In genomic region chr6:81805942-81806341, GRCm38 (mm10) we compare ENCODE assay signal across 32 mouse cellular contexts.
"Had no signal": no experiment of that assay in that cellular context is flagged by ENCODE, and none has a peak within 500 bp of the region (broad histone marks: within the 10 kb centered on the region; RNA-seq: fewer than 3 reads in every experiment).

No protein-coding gene starts in this region.

- H3K4me2 ChIP-seq: limb, embryonic 12.5 days; limb, embryonic 13.5 days; limb, embryonic 15.5 days; liver, embryonic 11.5 days; liver, embryonic 12.5 days; liver, embryonic 13.5 days; liver, embryonic 15.5 days; lung, embryonic 14.5 days; lung, embryonic 15.5 days; midbrain, embryonic 11.5 days; midbrain, embryonic 12.5 days; midbrain, embryonic 13.5 days; midbrain, embryonic 15.5 days; neural tube, embryonic 12.5 days had no signal

- H3K27ac ChIP-seq: limb, embryonic 10.5 days; limb, embryonic 12.5 days; limb, embryonic 13.5 days; limb, embryonic 15.5 days; liver, embryonic 12.5 days; liver, embryonic 13.5 days; liver, embryonic 14.5 days; liver, embryonic 15.5 days; lung, embryonic 15.5 days; macrophage; midbrain, embryonic 10.5 days; midbrain, embryonic 12.5 days; midbrain, embryonic 13.5 days; midbrain, embryonic 15.5 days; neural tube, embryonic 12.5 days had no signal

- H3K4me1 ChIP-seq: limb, embryonic 10.5 days; limb, embryonic 12.5 days; limb, embryonic 13.5 days; limb, embryonic 15.5 days; liver, embryonic 12.5 days; liver, embryonic 13.5 days; liver, embryonic 15.5 days; lung, embryonic 15.5 days; megakaryocyte, embryonic 14.5 days; midbrain, embryonic 10.5 days; midbrain, embryonic 12.5 days; midbrain, embryonic 13.5 days; midbrain, embryonic 15.5 days; neural tube, embryonic 12.5 days had no signal

- ATAC-seq: liver, embryonic 12.5 days; liver, postnatal 0 days; lung, postnatal 0 days; midbrain, embryonic 13.5 days; midbrain, embryonic 15.5 days; midbrain, embryonic 16.5 days had no signal

- H3K9ac ChIP-seq: limb, embryonic 12.5 days; limb, embryonic 13.5 days; limb, embryonic 15.5 days; liver, embryonic 12.5 days; liver, embryonic 13.5 days; liver, embryonic 14.5 days; liver, embryonic 15.5 days; liver, postnatal 0 days; lung, embryonic 14.5 days; lung, embryonic 15.5 days; midbrain, embryonic 12.5 days; midbrain, embryonic 13.5 days; midbrain, embryonic 15.5 days; neural tube, embryonic 12.5 days had no signal

- H3K9me3 ChIP-seq: limb, embryonic 10.5 days; limb, embryonic 13.5 days; limb, embryonic 15.5 days; liver, embryonic 12.5 days; liver, embryonic 15.5 days; lung, embryonic 15.5 days; midbrain, embryonic 12.5 days; midbrain, embryonic 13.5 days; midbrain, embryonic 15.5 days; neural tube, embryonic 12.5 days had no signal

- H3K4me3 ChIP-seq: limb, embryonic 10.5 days; limb, embryonic 12.5 days; limb, embryonic 13.5 days; limb, embryonic 15.5 days; liver, embryonic 12.5 days; liver, embryonic 13.5 days; liver, embryonic 15.5 days; lung, embryonic 15.5 days; megakaryocyte, embryonic 14.5 days; midbrain, embryonic 10.5 days; midbrain, embryonic 12.5 days; midbrain, embryonic 13.5 days; midbrain, embryonic 15.5 days; myocyte; neural tube, embryonic 12.5 days had no signal

- H3K27me3 ChIP-seq: limb, embryonic 12.5 days; limb, embryonic 13.5 days; limb, embryonic 15.5 days; liver, embryonic 12.5 days; liver, embryonic 13.5 days; liver, embryonic 15.5 days; lung, embryonic 15.5 days; megakaryocyte, embryonic 14.5 days; midbrain, embryonic 12.5 days; midbrain, embryonic 13.5 days; midbrain, embryonic 15.5 days; neural tube, embryonic 12.5 days had no signal

- DNase-seq: left cerebral cortex, postnatal 4 days; liver; liver, embryonic 13.5 days; liver, postnatal 0 days; lung, adult 18-20 months; lung, adult 2 months; lung, embryonic 14.5 days; lung, postnatal 10 days; lung, postnatal 14 days; lung, postnatal 36 days; lung, postnatal 4 days; midbrain, embryonic 14.5 days had no signal

- H3K36me3 ChIP-seq: limb, embryonic 10.5 days; limb, embryonic 12.5 days; limb, embryonic 13.5 days; limb, embryonic 15.5 days; liver, embryonic 12.5 days; liver, embryonic 13.5 days; liver, embryonic 15.5 days; lung, embryonic 15.5 days; midbrain, embryonic 10.5 days; midbrain, embryonic 12.5 days; midbrain, embryonic 13.5 days; midbrain, embryonic 15.5 days; neural tube, embryonic 12.5 days had no signal
